Mouse (Mus musculus) MEL-GATA-1-ER (cell line): ENCODE results near the gene Wasf2.
A peak's percentile ranks its signal among the peaks of the same experiment; 100 is the strongest.

Experiments used
- DNase-seq: peaks from one replicate; pipeline ENCODE4 v3.0.0-alpha.2; 2012; ENCODE audit warnings: low read depth; ENCODE audit errors: extremely low read depth

The Wasf2 gene

GRCm38 (mm10) chr4:133200343-133200742 lies 70.0 kb downstream of the Wasf2 start:
- DNase-seq: no peak

GRCm38 (mm10) chr4:133201006-133201771 lies 70.9 kb downstream of the Wasf2 start:
- no peak for DNase-seq

GRCm38 (mm10) chr4:133202254-133202653 lies 71.9 kb downstream of the Wasf2 start:
- DNase-seq: no peak

- DNase-seq: no peak
Measured at GRCm38 (mm10) chr4:133203591-133203990, 73.3 kb downstream of the Wasf2 start.

GRCm38 (mm10) chr4:133204379-133204778 lies 74.1 kb downstream of the Wasf2 start:
- DNase-seq: no peak

GRCm38 (mm10) chr4:133209366-133209765 lies 79.1 kb downstream of the Wasf2 start:
- peak; percentile 22 for DNase-seq

GRCm38 (mm10) chr4:133210023-133210787 lies 79.9 kb downstream of the Wasf2 start:
- no peak for DNase-seq

GRCm38 (mm10) chr4:133210788-133211390 lies 80.6 kb downstream of the Wasf2 start:
- DNase-seq: no peak

GRCm38 (mm10) chr4:133211751-133212561 lies 81.7 kb downstream of the Wasf2 start, which contains the start of the genes Cd164l2 and Gpr3:
Gene Cd164l2, plus strand, starts transcription at chr4:133212131.
Gene Gpr3, minus strand, starts transcription at chr4:133212536.
- no peak for DNase-seq

GRCm38 (mm10) chr4:133212562-133213267 lies 82.4 kb downstream of the Wasf2 start:
- peak; percentile 58 for DNase-seq

- no peak for DNase-seq
Measured at GRCm38 (mm10) chr4:133213268-133213590, 82.9 kb downstream of the Wasf2 start.

GRCm38 (mm10) chr4:133213661-133214060 lies 83.4 kb downstream of the Wasf2 start:
- no peak for DNase-seq

- peak; percentile 29 for DNase-seq
Measured at GRCm38 (mm10) chr4:133217641-133218040, 87.3 kb downstream of the Wasf2 start.

- DNase-seq: no peak
Measured at GRCm38 (mm10) chr4:133218745-133219144, 88.4 kb downstream of the Wasf2 start.

- DNase-seq: no peak
Measured at GRCm38 (mm10) chr4:133220656-133221055, 90.4 kb downstream of the Wasf2 start.

- no peak for DNase-seq
Measured at GRCm38 (mm10) chr4:133221701-133222100, 91.4 kb downstream of the Wasf2 start.

GRCm38 (mm10) chr4:133223875-133224274 lies 93.6 kb downstream of the Wasf2 start:
- DNase-seq: no peak

- DNase-seq: no peak
Measured at GRCm38 (mm10) chr4:133226073-133226472, 95.8 kb downstream of the Wasf2 start.

GRCm38 (mm10) chr4:133227636-133228035 lies 97.3 kb downstream of the Wasf2 start:
- no peak for DNase-seq

GRCm38 (mm10) chr4:133229582-133229981 lies 99.3 kb downstream of the Wasf2 start:
- no peak for DNase-seq
